Comparison of ENCODE assay signal across 8 mouse cellular contexts in the genomic region with DNA sequence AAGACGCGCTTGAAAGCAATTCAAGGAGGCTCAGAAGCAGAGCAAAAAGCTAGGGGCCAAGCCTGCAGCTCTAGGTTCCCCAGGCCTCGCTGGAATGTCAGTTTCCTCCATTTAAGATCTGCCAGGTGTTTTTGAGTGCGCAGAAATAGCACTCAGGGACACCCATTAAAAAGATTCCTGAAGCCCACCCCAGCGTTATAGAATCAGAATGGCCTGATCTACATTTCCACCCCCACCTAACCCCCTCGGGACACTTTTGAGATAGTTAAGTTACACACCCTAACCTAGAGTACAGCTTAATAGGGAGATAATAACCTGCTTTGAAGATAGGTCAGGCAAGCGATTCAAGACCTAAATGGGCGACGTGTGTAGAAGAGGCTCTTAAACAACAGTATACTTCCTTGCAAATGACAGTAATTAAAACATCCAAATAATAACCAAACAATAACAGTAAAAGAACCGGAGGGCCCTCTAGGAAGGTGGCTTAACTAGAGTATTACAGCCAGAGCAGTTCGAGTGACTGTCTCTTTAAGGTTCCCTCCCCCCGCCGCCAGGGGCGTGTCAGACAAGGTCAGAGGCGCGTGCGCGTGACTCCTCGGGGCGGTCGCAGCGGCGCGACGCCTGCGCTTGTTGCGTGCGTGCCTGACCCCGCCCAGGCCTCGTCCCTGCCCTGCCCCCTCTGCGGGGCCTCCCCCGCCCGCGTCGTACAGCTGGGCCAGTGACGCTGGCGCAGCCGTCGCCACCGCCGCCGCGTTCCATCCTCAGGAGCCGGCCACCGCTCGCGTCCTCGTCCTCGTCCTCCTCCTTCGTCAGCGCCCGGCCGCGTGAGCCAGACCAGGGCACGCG. TPM values are rescaled to one million over a fixed set of nuclear protein-coding genes. Genes with fewer than 3 reads are reported as not detected.
DNase-seq lines count a peak whose midpoint lies in the region; ATAC-seq lines count a peak whose summit lies in the region.

Susd6 (plus strand) TSS at position 662 of the 846 bp plus-strand sequence.

- intact Hi-C loops in left cerebral cortex, postnatal 14 days (cut with DNase I): loop anchor here (5.0 kb wide), 2 partner anchors 37 to 157 kb away; partner anchors contain the start of gene Srsf5

- no peaks in the 10 kb centered on the region for H3K27me3 ChIP-seq in intestine, embryonic 14.5 days (replicated peaks; ENCODE audit: control insufficient read depth, insufficient read depth, low read length)

- H3K4me1 ChIP-seq in intestine, embryonic 14.5 days (replicated peaks; ENCODE audit: control insufficient read depth, insufficient read depth, low read length): peaks cover 18% of the 10 kb centered on the region; the same call in 1 of the 2 replicates

- H3K27ac ChIP-seq in intestine, embryonic 14.5 days (ENCODE audit: low read depth): peak within 1 kb of the TSS; percentile 92

- peak within 1 kb of the TSS; percentile 89 for H3K4me3 ChIP-seq in intestine, embryonic 14.5 days (ENCODE audit: low read depth, low read length)

- ATAC-seq in intestine, embryonic 14.5 days (replicated peaks; ENCODE audit: low FRiP score, low TSS enrichment, low read depth): peak; percentile 95

- no peaks in the 10 kb centered on the region for H3K9me3 ChIP-seq in intestine, embryonic 14.5 days (ENCODE audit: control insufficient read depth, low read length)

- H3K9ac ChIP-seq in intestine, embryonic 14.5 days (ENCODE audit: low read length): peak within 1 kb of the TSS; percentile 87

- DNase-seq in adrenal gland, adult (ENCODE audit: inconsistent age in 2 of 2, low spot score in 1 of 2): peak; percentile 99
- DNase-seq in embryo, embryonic 10.5 days (ENCODE audit: low spot score): peak; percentile 99
- peak; percentile 98 for DNase-seq in gastrocnemius, postnatal 25 days
- peak; percentile 98 for DNase-seq in intestine, embryonic 14.5 days (ENCODE audit: low spot score)
- peak; percentile 99 for DNase-seq in left cerebral cortex, postnatal 14 days (ENCODE audit: low spot score in 2 of 2)
- peak; percentile 99 for DNase-seq in mesoderm, embryonic 11.5 days (ENCODE audit: low read depth, low spot score)
- peak; percentile 98 for DNase-seq in right cerebral cortex, postnatal 36 days (ENCODE audit: low spot score in 2 of 2)
- peak; percentile 97 for DNase-seq in yolk sac, embryonic 10.5 days (ENCODE audit: low spot score)

- H3K4me2 ChIP-seq in intestine, embryonic 14.5 days (ENCODE audit: low read length): peak within 1 kb of the TSS; percentile 76

- H3K36me3 ChIP-seq in intestine, embryonic 14.5 days (ENCODE audit: control insufficient read depth, insufficient read depth, low read length): no peaks in the 10 kb centered on the region

- WGBS in intestine, embryonic 14.5 days: 3% methylated on average over 54 of the region's 56 CpGs

RNA-seq across cellular contexts. Expression of gene Susd6, which starts in this region (rescaled TPM):
- 10 to 100 TPM; 26.7 to 28.1 TPM for total RNA-seq in gastrocnemius, postnatal 25 days (2021)
- 20.8 and 21.4 TPM in 2 replicates for polyA plus RNA-seq in intestine, embryonic 14.5 days (2014; fragmentation: Nextera tagmentation; extraction: Ambion mirVana)
- 10 to 100 TPM; 27.0 to 29.5 TPM for total RNA-seq in left cerebral cortex, postnatal 14 days (2021)

Comparison
In these comparisons a context has a peak if more than half of its experiments do, and no peak if none do; other contexts are left out.
1. Peak in every context shown above with its lines: DNase-seq, ATAC-seq, H3K4me3 ChIP-seq and H3K27ac ChIP-seq.